Mouse (Mus musculus): ENCODE results near the gene Unc93b1.

Unc93b1 gene

DNA sequence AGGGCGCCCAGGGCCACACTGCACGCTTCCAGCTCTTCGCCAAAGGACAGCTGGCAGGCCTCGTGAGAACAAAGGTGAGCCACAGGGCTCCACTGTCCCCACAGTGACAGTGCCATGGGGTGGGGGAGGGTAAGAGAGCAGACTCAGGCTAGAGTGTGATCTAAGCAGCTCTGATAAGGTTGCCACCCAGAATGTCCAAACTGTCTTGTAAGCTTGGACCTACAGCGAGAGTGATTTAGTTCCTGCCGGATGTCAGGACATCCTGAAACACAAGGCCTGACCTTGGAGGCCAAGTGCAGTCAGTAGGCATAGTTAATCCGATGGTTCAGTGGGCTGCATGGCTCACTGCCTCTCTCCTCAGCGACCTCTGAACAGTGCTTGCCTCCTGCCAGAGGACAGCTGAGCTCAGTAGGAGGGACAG is 50.3 kb downstream of the Unc93b1 start:
- no peak for DNase-seq (ENCODE audit: low read depth)

DNA sequence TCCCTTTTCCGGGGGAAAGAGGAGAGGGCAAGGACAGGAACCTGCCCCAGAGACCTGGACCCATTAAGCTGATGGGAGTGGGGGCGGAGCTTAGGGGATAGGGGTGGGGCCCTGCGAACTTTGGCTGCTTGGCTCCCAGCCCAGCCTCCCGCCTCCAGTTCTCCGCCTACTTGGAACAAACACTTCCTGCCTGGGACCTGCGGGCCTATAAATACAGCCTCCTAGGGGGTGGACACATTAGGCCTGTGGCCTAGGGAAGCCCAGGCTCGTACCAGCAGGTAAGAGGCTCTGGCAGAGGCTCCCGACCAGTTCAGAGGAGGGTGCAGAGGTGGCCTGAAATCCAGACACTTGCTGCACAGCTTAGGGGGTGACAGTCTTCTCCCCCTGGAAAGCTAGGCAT is 51.3 kb downstream of the Unc93b1 start, which contains the start of gene Acy3:
Gene Acy3, plus strand, starts transcription at position 237 of the 400 bp plus-strand sequence.
- no peak for DNase-seq (ENCODE audit: low read depth)

DNA sequence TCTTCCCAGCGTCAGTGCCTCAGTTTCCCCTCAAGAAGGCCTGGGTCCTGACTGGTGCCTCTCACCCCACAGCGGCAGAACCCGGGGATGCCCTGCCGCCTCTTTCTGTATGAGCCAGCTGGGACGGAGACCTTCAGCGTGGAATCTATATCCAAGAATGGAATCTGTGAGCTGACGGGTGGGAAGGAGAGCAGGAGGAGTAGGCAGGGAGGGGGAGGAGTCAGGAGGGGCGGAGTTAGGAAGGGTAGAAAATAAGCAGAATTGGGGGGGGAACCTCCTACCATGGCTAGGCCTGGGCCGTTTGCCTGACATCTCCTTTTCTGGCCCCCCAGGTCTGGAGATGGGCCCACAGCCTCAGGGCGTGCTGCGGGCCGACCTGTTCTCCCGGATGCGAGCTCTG is 53.1 kb downstream of the Unc93b1 start:
- DNase-seq (ENCODE audit: low read depth), result no peak

DNA sequence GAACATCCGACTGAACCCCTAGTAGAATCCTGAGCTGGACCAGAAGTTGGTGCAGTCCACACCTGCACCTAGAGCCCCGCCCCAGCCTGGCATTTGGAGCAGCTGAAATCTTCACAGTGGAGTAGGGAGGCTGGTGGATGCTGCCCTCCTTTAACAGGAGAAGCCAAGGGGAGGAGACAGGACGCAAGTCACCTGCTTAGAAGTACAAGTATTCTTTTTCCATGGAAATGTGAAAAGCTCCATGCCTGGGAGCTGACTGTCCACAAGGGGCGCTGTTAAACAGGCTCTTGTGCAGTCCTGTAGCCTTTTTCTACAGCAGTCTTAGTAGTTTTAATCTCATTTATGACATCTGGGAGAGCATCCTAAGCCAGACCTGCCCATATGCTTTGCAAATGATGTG is 53.8 kb downstream of the Unc93b1 start:
- DNase-seq (ENCODE audit: low read depth), result no peak

DNA sequence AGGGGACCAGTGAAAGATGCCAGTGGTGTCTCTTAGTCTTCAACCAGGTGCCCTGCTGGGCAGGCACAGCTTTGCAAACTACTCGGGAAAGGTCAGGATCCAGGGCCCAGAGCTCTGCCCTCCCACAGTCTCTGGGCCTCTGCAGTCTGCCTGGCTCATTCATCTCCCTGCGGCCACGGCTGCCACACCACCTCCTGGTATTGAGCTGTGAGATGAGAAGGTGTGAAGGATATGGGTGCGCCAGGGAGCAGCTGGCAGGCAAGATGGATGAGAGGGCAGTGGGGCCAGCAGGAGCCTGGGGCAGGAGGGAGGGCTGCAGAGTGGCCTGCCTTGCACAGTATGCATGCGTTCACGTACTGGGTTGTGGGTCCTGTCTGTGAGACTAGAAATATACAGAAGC is 55.8 kb downstream of the Unc93b1 start:
- DNase-seq (ENCODE audit: low read depth), result no peak

DNA sequence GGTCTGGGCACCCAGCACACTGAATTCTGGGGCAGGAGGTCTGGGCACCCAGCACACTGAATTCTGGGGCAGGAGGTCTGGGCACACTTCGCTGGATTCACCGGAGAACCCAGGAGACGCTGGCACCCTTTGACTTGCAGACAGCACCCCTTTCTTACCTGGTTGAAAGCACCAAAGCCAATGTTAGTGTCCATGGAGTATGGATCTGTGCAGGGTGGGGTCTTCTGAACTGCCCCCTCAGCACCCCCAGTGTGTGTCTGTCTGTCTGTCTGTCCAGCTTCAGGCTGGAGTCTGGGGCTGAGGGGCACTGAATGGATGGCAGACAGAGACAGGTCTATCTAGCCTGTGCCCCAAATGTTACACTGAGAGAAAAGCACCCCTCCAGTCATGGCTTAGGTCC is 56.6 kb downstream of the Unc93b1 start:
- DNase-seq (ENCODE audit: low read depth), result no peak

DNA sequence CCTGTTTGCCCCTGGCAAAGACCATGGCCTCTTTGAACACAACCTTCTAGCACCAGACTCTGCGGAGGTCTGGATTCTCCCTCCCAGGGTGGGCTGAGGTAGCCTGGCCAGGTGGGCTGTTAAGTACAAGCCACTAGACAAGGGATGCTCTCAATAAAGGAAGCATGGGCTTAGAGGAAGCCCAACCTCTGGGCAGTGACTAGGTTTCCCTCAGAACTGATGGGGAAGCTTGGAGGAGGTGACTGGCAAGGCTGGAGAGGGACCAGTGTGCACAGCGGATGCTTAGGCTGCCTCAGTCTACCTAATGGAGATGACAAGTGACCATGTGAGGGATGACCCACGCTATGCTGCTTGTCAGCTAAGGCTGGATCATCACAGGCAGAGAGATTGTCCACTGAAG is 57.0 kb downstream of the Unc93b1 start:
- DNase-seq (ENCODE audit: low read depth), result no peak

DNA sequence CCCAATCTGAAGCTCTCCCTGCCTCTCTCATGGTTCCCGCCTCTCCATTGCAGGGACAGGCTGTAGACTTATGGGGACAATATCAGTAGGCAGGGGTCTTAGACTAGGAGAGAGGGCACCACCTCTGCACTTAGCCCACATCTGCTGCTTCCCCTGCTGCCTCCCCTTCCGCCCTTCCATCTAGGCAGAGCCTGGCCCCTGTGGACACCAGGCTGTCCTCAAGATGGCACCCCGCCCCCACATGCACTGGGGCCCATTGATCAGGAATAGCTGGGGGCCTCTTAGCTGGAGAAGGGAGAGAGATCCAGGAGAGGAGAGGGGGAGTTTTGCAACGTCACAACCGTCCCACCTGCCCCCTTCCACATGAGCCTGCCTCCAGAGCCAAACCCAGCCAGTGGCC is 57.4 kb downstream of the Unc93b1 start, which contains the start of gene Tbx10:
Gene Tbx10, plus strand, starts transcription at position 337 of the 400 bp plus-strand sequence.
- no peak for DNase-seq (ENCODE audit: low read depth)

DNA sequence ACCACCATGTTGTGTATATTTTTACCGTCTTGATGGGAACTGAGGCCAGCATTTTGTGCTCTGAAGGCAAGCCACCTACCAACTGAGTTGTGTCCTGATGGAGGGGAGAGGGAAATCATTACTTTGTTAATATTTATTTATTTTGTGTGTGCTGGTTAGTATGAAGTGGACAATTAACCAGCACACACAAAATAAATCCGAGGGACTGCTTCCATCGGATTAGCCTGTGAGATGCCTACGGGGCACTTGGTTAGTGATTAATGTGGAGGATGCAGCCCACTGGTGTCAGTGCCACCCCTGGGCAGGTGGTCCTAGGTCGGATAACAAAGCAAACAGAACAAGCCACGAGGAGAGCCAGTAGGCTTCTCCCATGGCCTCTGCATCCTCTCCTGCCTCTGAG is 59.9 kb downstream of the Unc93b1 start:
- no peak for DNase-seq (ENCODE audit: low read depth)

DNA sequence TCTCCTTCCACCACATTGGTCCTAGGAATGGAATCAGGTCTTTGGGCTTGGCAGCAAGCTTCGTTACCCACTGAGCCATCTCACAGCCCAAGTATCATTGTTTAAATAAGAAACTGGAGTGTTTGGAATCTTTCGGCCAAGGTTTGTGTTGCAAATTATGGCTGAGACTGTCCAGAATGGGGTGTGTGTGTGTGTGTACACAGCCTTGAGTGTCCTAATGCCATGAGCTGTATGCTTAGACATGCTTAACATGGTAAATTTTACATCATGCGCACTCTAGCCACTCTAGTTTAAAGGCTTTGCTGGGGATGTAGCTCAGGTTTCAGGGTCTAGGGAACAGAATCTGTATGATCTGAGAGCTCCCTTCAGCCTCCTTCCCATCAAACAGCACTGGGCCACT is 60.5 kb downstream of the Unc93b1 start:
- DNase-seq (ENCODE audit: low read depth), result no peak

DNA sequence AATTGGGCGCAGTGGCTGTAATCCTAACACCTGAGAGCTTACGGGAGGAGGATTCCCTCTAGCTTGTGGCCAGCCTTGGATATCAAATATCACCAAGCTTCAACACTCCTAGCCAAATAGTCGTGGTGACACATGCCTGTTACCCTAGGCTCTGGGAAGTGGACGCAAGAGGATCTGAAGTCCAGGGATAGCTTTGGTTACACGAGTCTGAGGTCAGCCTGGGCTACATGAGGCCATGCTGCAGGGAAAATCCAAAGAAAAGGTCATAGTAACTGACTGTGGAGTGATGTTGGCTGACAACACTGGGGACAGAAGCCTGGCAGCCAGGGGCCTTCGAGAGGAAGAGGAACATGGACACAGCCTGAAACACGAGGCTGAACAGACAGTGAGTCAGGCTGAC is 61.1 kb downstream of the Unc93b1 start:
- DNase-seq (ENCODE audit: low read depth), result no peak

DNA sequence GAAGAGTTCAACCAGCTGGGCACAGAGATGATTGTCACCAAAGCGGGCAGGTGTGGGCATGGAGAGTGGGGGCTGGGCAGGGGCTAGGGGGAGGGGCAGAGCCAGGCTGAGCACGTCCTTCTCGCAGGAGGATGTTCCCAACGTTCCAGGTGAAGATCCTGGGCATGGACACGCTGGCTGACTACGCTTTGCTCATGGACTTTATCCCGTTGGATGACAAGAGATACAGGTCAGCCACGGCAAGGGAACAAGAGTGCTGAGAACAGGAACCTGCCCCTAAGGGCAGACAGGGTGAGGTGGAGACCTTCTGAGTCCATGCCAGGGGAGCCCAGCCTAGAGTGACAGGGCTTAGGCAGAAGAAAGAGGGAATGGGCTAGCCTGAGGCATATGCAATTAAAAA is 61.8 kb downstream of the Unc93b1 start:
- DNase-seq (ENCODE audit: low read depth), result no peak

DNA sequence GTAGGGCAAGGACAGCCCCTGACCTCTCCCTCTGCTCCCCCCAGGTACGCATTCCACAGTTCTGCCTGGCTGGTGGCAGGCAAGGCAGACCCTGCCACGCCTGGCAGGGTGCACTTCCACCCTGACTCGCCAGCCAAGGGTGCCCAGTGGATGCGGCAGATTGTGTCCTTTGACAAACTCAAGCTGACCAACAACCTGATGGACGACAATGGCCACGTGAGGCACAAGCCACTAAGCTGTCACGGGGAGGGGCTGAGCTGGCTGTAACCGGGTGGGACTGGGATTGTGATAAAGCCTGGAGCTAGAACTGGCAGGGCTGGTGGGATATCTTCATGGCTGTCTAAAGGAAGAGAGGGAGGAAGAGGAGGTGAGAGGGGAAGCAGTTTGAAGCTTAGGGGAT is 62.2 kb downstream of the Unc93b1 start:
- no peak for DNase-seq (ENCODE audit: low read depth)

DNA sequence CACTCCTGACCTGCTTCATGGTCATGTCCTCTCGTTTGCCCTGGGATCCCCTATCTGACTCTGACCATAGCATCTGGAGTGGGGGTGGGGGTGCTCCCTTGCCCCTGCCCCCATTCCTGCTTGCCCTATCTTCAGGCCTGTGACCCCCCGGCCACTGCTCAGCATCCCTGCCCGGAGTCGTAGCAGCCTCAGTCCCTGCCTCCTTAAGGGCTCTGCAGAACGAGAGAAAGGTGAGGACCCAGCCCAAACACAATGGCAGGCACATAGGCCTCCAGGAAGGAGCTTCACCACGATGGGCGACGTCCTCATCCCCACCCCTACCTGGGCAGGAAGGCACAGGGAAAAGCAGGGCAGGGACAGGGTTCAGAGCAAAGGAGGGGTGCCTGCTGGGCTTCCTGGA is 63.3 kb downstream of the Unc93b1 start:
- DNase-seq (ENCODE audit: low read depth), result no peak
